Mouse (Mus musculus) hindbrain, embryonic 13.5 days (tissue): ENCODE results near the gene Ccdc149. TPM values are rescaled to one million over a fixed set of nuclear protein-coding genes. Genes with fewer than 3 reads are reported as not detected.

Source experiments
- ATAC-seq: fragments of 200-750 bp; cut with Nextera tagmentation; 2 replicates; pipeline ENCODE4 v1.8.0; 2017; ENCODE audit warnings: moderate TSS enrichment; ENCODE audit not compliant: low FRiP score
- H3K27ac ChIP-seq: fragments of 300-500 bp; sonication (generic); 2 replicates; pipeline ENCODE4 v1.5.1; 2015; ENCODE audit warnings: inconsistent platforms, mild to moderate bottlenecking, moderate library complexity
- H3K27me3 ChIP-seq: fragments of 300-500 bp; sonication (generic); 2 replicates; pipeline ENCODE4 v1.6.1; 2015; ENCODE audit warnings: mild to moderate bottlenecking, inconsistent platforms
- H3K36me3 ChIP-seq: fragments of 300-500 bp; sonication (generic); 2 replicates; pipeline ENCODE4 v1.6.1; 2015; ENCODE audit warnings: mild to moderate bottlenecking, inconsistent platforms
- H3K4me1 ChIP-seq: fragments of 300-500 bp; sonication (generic); replicated peaks from 2 replicates; pipeline ENCODE4 v1.6.1; 2015; ENCODE audit warnings: inconsistent platforms
- H3K4me2 ChIP-seq: fragments of 300-500 bp; sonication (generic); 2 replicates; pipeline ENCODE4 v1.6.1; 2015; ENCODE audit warnings: inconsistent platforms, mild to moderate bottlenecking, moderate library complexity
- H3K4me3 ChIP-seq: fragments of 300-500 bp; sonication (generic); 2 replicates; pipeline ENCODE4 v1.5.1; 2015; ENCODE audit warnings: mild to moderate bottlenecking, inconsistent platforms
- H3K9ac ChIP-seq: fragments of 300-500 bp; sonication (generic); 2 replicates; pipeline ENCODE4 v1.6.1; 2015; ENCODE audit warnings: mild to moderate bottlenecking, inconsistent platforms
- H3K9me3 ChIP-seq: fragments of 300-500 bp; sonication (generic); 2 replicates; pipeline ENCODE4 v1.6.1; 2016; ENCODE audit warnings: inconsistent platforms
- WGBS: fragments of 180-500 bp; shearing (Covaris S2); methylation state at CpG from one replicate; pipeline ENCODE4 v1.1.7; 2015; 5-methylcytosine and 5-hydroxymethylcytosine counted together
- polyA plus RNA-seq: library from polyadenylated mRNA; unstranded; fragments of >200 nt; fragmentation: Nextera tagmentation; extraction: Ambion mirVana; gene quantifications from 2 replicates; pipeline ENCODE4 v1.2.1, GENCODE M21; 2015

The Ccdc149 gene
- polyA plus RNA-seq, 1 experiment from 2014 or later: 10.2 TPM

DNA sequence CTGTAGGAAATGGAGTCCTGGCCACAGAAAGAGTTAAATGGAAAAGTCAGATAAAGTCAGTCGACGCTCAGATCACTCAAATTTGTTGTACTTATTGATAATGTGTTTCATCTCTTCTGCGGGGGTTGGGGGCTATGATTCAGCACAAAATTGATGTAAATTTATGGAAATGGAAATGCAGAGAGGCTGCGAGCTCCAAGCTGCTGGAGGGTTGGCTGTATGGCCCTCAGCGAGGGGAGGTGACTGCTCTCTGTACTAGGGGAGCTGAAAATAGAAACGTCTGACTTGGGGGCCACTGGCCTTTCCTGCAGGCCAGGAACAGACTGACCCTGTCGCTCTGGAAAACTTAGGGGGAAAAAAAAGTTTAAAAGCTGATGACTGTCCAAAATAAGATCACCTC is 5.5 kb upstream of the Ccdc149 start:
- Histone ChIP-seq H3K4me1 (peaks cover 20% of the 10 kb centered on the region), H3K27me3 (0 out of 2 replicates have a peak, but pooled peaks cover 8% of the 10 kb centered on the region), H3K9me3 (peaks cover 4% of the 10 kb centered on the region; the same call in 1 of the 2 replicates), H3K9ac (peak overlapping the region; percentile 68; the same call in 1 of the 2 replicates), H3K4me2 (peak overlapping the region; percentile 76), H3K27ac (peak overlapping the region; percentile 76; the same call in 1 of the 2 replicates), H3K36me3 (no peaks in the 10 kb centered on the region), H3K4me3 (peak overlapping the region; percentile 48)
- 7% methylated on average over 7 of the region's 7 CpGs for WGBS
- peak; percentile 59 for ATAC-seq

DNA sequence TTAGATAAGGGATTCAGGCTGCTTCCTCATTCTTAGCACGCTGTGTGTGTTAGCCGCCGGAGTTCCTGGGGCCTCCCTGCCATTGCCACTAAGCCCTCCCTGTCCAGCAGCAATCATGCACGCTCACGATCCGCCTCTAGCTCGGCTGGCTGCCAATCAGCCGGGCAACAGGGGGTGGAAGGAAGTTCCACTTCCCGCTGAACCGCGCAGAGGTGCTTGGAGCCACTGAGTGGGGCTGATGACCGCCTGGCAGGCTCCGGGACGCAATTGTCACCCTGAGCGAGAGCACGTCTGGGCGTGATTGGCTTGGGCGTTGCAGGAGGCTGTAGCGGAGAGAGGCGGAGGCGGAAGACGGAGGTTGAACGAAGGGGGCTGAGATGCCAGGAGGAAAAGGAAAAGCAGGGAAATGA is 5.0 kb upstream of the Ccdc149 start:
- H3K9ac ChIP-seq: peak overlapping the region; percentile 68
- peaks cover 24% of the 10 kb centered on the region for H3K4me1 ChIP-seq
- H3K9me3 ChIP-seq: peaks cover 4% of the 10 kb centered on the region; the same call in 1 of the 2 replicates
- peak; percentile 88 for ATAC-seq
- peak overlapping the region; percentile 48 for H3K4me3 ChIP-seq
- H3K36me3 ChIP-seq: no peaks in the 10 kb centered on the region
- under 1% methylated on average over 23 of the region's 23 CpGs for WGBS
- H3K27me3 ChIP-seq: 0 out of 2 replicates have a peak, but pooled peaks cover 8% of the 10 kb centered on the region
- peak overlapping the region; percentile 76 for H3K27ac ChIP-seq
- H3K4me2 ChIP-seq: peak overlapping the region; percentile 76

DNA sequence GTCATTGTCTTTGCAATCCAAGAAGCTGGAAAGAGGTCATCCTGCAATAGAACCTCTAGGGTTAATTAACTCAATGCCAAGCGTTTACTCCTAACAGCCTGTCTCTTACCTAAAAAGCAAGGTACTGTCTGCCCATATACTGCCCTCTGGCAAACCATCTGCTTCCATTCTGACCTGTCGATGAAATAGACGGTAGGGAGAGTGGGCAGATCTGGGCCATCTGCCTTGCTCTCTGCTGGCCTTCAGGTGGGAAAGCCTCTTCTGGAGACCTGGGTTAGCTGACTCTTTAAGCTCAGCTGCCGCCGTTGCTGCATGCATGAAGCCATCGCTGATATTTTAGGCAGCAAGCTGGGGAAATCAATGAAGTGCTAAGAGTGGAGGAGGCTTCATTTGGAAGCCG is 2.7 kb upstream of the Ccdc149 start:
- no peak overlapping the region for H3K4me2 ChIP-seq
- 90% methylated on average over 7 of the region's 7 CpGs for WGBS
- ATAC-seq: no peak
- H3K36me3 ChIP-seq: no peaks in the 10 kb centered on the region
- H3K9me3 ChIP-seq: peaks cover 4% of the 10 kb centered on the region; the same call in 1 of the 2 replicates
- no peak overlapping the region for H3K27ac ChIP-seq
- 0 out of 2 replicates have a peak, but pooled peaks cover 8% of the 10 kb centered on the region for H3K27me3 ChIP-seq
- H3K4me1 ChIP-seq: peaks cover 30% of the 10 kb centered on the region
- no peak overlapping the region for H3K4me3 ChIP-seq
- H3K9ac ChIP-seq: no peak overlapping the region

GRCm38 (mm10) chr5:52470551-52470950 is 770 bp downstream of the Ccdc149 start:
- H3K27ac ChIP-seq: 0 out of 2 replicates have a peak overlapping the region, but pooled peaks have one; percentile 18
- H3K9ac ChIP-seq: peak overlapping the region; percentile 90
- 0 out of 2 replicates have a peak, but pooled peaks cover 8% of the 10 kb centered on the region for H3K27me3 ChIP-seq
- H3K9me3 ChIP-seq: no peaks in the 10 kb centered on the region
- H3K4me1 ChIP-seq: peaks cover 10% of the 10 kb centered on the region
- H3K4me2 ChIP-seq: peak overlapping the region; percentile 84
- H3K36me3 ChIP-seq: no peaks in the 10 kb centered on the region
- WGBS: 62% methylated on average over 5 of the region's 5 CpGs
- peak overlapping the region; percentile 75 for H3K4me3 ChIP-seq
- ATAC-seq: no peak; the same call in 1 of the 2 replicates

DNA sequence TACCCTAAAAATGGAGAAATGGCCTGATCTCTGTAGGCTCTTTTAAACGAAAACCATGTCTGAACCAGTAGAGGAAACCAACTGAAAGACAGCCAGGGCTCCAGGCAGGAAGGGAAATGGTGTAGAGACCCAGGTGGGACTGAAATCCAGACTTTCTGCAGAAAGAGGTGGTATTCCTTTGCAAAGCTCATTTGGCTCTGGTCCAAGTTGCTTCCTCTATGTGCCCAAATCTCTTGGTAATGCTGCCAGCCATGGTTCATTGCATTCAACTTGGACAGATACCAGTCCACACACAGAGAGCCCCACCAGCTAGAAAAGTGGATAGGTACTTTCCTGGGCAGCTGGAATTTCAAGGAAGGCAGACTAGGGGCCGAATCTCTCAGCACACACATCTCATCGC is 3.5 kb downstream of the Ccdc149 start:
- Histone ChIP-seq H3K4me1 (peaks cover 10% of the 10 kb centered on the region), H3K27ac (no peak overlapping the region), H3K27me3 (no peaks in the 10 kb centered on the region), H3K36me3 (0 out of 2 replicates have a peak, but pooled peaks cover 4% of the 10 kb centered on the region), H3K4me3 (no peak overlapping the region), H3K4me2 (no peak overlapping the region), H3K9ac (no peak overlapping the region), H3K9me3 (peaks cover 4% of the 10 kb centered on the region; the same call in 1 of the 2 replicates)
- 82% methylated on average over 3 of the region's 3 CpGs for WGBS
- ATAC-seq: no peak

DNA sequence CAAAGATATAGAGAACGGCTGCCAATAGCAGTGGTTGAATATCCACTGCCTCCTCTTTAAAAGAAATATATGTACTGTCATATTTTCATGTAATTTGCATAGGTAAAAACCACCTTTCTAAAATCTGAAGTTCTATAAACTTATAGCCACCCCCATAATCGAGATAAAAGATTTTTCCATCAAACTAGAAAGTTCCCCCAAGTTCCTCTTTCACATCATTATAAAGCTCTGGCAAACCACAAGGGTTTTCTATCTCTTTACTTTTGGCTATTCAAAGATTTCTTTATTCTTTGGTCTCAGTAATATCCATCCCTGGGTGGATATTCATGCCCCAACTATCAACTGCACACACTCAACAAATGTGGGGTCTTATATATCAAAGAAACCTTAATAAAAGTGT is 8.9 kb downstream of the Ccdc149 start:
- no peak for ATAC-seq
- H3K4me2 ChIP-seq: no peak overlapping the region
- 0 out of 2 replicates have a peak, but pooled peaks cover 4% of the 10 kb centered on the region for H3K36me3 ChIP-seq
- H3K9me3 ChIP-seq: peaks cover 4% of the 10 kb centered on the region; the same call in 1 of the 2 replicates
- 81% methylated on average over 2 of the region's 2 CpGs for WGBS
- no peaks in the 10 kb centered on the region for H3K4me1 ChIP-seq
- H3K4me3 ChIP-seq: no peak overlapping the region
- no peak overlapping the region for H3K9ac ChIP-seq
- no peaks in the 10 kb centered on the region for H3K27me3 ChIP-seq
- H3K27ac ChIP-seq: no peak overlapping the region

DNA sequence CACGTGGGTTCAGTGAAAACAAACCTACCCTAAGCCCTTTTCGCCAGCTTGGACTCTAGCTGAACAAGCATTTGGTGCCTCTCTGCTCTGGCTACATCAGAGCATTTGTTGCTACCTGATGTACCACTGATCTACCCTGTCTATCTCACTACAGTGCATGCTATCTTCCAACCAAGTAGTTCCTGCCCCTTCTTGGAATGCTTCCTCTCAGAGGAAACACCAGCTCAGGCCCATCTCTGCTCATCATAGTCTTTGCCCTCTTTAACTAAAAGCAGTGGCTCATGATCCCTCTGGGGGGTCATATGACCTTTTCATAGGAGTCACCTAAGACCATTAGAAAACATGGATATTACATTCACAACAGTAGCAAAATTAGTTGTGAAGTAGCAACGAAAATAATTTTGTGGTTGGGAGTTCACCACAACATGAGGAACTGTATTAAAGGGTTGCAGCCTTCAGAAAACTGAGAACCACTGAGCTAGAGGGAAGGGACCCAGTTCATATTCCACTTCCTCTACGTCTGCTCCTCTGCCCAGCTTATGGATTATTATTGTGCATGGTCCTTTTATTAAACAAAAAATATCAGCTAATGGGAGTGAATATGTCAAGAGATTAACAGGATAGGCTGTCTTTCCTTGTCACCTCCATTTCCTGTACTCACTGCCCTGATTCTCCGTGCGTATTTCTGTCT is 9.7 kb downstream of the Ccdc149 start:
- Histone ChIP-seq H3K4me1 (0 out of 2 replicates have a peak, but pooled peaks cover 4% of the 10 kb centered on the region), H3K4me3 (no peak overlapping the region), H3K9me3 (peaks cover 4% of the 10 kb centered on the region; the same call in 1 of the 2 replicates), H3K27ac (no peak overlapping the region), H3K4me2 (no peak overlapping the region), H3K36me3 (0 out of 2 replicates have a peak, but pooled peaks cover 4% of the 10 kb centered on the region), H3K27me3 (no peaks in the 10 kb centered on the region), H3K9ac (no peak overlapping the region)
- WGBS: 79% methylated on average over 6 of the region's 6 CpGs
- ATAC-seq: no peak

GRCm38 (mm10) chr5:52459308-52459707 is 12.0 kb downstream of the Ccdc149 start:
- ATAC-seq: no peak
- H3K9me3 ChIP-seq: no peaks in the 10 kb centered on the region
- no peak overlapping the region for H3K9ac ChIP-seq
- 87% methylated on average over 4 of the region's 4 CpGs for WGBS
- H3K4me1 ChIP-seq: 0 out of 2 replicates have a peak, but pooled peaks cover 4% of the 10 kb centered on the region
- H3K4me3 ChIP-seq: no peak overlapping the region
- H3K27ac ChIP-seq: no peak overlapping the region
- H3K4me2 ChIP-seq: no peak overlapping the region
- H3K36me3 ChIP-seq: no peaks in the 10 kb centered on the region
- no peaks in the 10 kb centered on the region for H3K27me3 ChIP-seq

- Histone ChIP-seq H3K36me3 (no peaks in the 10 kb centered on the region; the same call in 1 of the 2 replicates), H3K27ac (no peak overlapping the region), H3K4me1 (0 out of 2 replicates have a peak, but pooled peaks cover 4% of the 10 kb centered on the region), H3K4me3 (no peak overlapping the region), H3K4me2 (no peak overlapping the region), H3K9me3 (no peaks in the 10 kb centered on the region), H3K9ac (no peak overlapping the region), H3K27me3 (no peaks in the 10 kb centered on the region)
- no peak for ATAC-seq
- 53% methylated on average over 6 of the region's 6 CpGs for WGBS
These were observed 14.2 kb downstream of the Ccdc149 start for GRCm38 (mm10) chr5:52457154-52457553.

DNA sequence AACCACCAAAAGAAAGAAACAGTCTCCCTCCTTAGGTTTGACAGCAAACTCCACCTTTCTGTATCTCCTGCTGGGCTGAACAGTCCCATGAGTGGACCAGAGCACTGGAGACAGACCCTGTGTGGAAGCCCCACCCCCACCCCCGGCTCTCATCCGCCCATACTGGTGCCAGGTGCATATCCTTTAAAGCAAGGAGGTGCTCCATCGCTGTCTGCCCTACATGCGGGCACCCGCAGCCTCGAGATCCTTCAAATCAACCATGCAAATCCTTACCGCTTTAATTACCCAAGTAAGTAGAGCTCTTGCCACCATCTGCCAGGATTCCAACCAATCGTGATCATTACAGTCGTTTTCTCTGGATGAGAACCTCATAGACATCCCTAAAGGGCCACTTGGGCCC is 20.5 kb downstream of the Ccdc149 start:
- H3K4me1 ChIP-seq: no peaks in the 10 kb centered on the region
- no peak overlapping the region for H3K9ac ChIP-seq
- no peaks in the 10 kb centered on the region; the same call in 1 of the 2 replicates for H3K36me3 ChIP-seq
- H3K27ac ChIP-seq: no peak overlapping the region
- WGBS: 76% methylated on average over 9 of the region's 9 CpGs
- ATAC-seq: no peak
- no peak overlapping the region for H3K4me3 ChIP-seq
- H3K4me2 ChIP-seq: no peak overlapping the region
- H3K9me3 ChIP-seq: no peaks in the 10 kb centered on the region
- H3K27me3 ChIP-seq: no peaks in the 10 kb centered on the region

GRCm38 (mm10) chr5:52449187-52449586 is 22.1 kb downstream of the Ccdc149 start:
- no peaks in the 10 kb centered on the region for H3K27me3 ChIP-seq
- H3K27ac ChIP-seq: no peak overlapping the region
- ATAC-seq: 0 out of 2 replicates have a peak, but pooled peaks have one; percentile 24
- H3K36me3 ChIP-seq: no peaks in the 10 kb centered on the region; the same call in 1 of the 2 replicates
- no peak overlapping the region for H3K4me3 ChIP-seq
- no peaks in the 10 kb centered on the region for H3K9me3 ChIP-seq
- H3K4me1 ChIP-seq: no peaks in the 10 kb centered on the region
- H3K4me2 ChIP-seq: no peak overlapping the region
- no peak overlapping the region for H3K9ac ChIP-seq
- WGBS: 76% methylated on average over 8 of the region's 8 CpGs

- Histone ChIP-seq H3K9ac (no peak overlapping the region), H3K4me2 (no peak overlapping the region), H3K27ac (no peak overlapping the region), H3K27me3 (no peaks in the 10 kb centered on the region), H3K4me1 (no peaks in the 10 kb centered on the region), H3K9me3 (peaks cover 9% of the 10 kb centered on the region), H3K36me3 (no peaks in the 10 kb centered on the region), H3K4me3 (no peak overlapping the region)
- ATAC-seq: no peak
- 62% methylated on average over 11 of the region's 11 CpGs for WGBS
These were observed 31.0 kb downstream of the Ccdc149 start for GRCm38 (mm10) chr5:52440278-52440677.
